Mouse (Mus musculus) cerebellum, adult (tissue): ENCODE measurements around the gene Zcchc17.

Source experiments
- ATAC-seq: cut with Nextera tagmentation; 2 replicates; pipeline ENCODE4 v1.9.2; 2017; ENCODE audit warnings: mild to moderate bottlenecking, moderate library complexity, mixed read lengths; ENCODE audit not compliant: insufficient number of reproducible peaks, low FRiP score, low TSS enrichment

Zcchc17 gene

GRCm38 (mm10) chr4:130292271-130292670, 67.5 kb downstream of the Zcchc17 start:
- ATAC-seq, result peak; percentile 40; the same call in 1 of the 2 replicates

GRCm38 (mm10) chr4:130289824-130290223, 69.9 kb downstream of the Zcchc17 start:
- no peak for ATAC-seq

- no peak for ATAC-seq
These were observed 73.2 kb downstream of the Zcchc17 start for GRCm38 (mm10) chr4:130286531-130286930.

- no peak for ATAC-seq
These were observed 75.9 kb downstream of the Zcchc17 start for GRCm38 (mm10) chr4:130283826-130284225.

GRCm38 (mm10) chr4:130282856-130283255, 76.9 kb downstream of the Zcchc17 start:
- ATAC-seq, result no peak

- no peak for ATAC-seq
These were observed 80.6 kb downstream of the Zcchc17 start, which contains the start of gene Serinc2 for GRCm38 (mm10) chr4:130279105-130279504. TSS of gene Serinc2 (minus strand) at chr4:130279205.

- ATAC-seq, result no peak
These were observed 83.1 kb downstream of the Zcchc17 start for GRCm38 (mm10) chr4:130276573-130277176.

- ATAC-seq, result no peak
These were observed 84.0 kb downstream of the Zcchc17 start for GRCm38 (mm10) chr4:130275823-130276105.

- ATAC-seq, result peak; percentile 18; the same call in 1 of the 2 replicates
These were observed 84.5 kb downstream of the Zcchc17 start for GRCm38 (mm10) chr4:130275016-130275822.

GRCm38 (mm10) chr4:130274346-130275015, 85.3 kb downstream of the Zcchc17 start:
- 0 out of 2 replicates have a peak, but pooled peaks have one; percentile 13 for ATAC-seq

- ATAC-seq, result peak; percentile 54; the same call in 1 of the 2 replicates
These were observed 85.9 kb downstream of the Zcchc17 start for GRCm38 (mm10) chr4:130273698-130274345.

- no peak for ATAC-seq
These were observed 89.0 kb downstream of the Zcchc17 start for GRCm38 (mm10) chr4:130270611-130271347.

GRCm38 (mm10) chr4:130270089-130270488, 89.7 kb downstream of the Zcchc17 start:
- no peak for ATAC-seq

GRCm38 (mm10) chr4:130268736-130269135, 91.0 kb downstream of the Zcchc17 start:
- ATAC-seq, result no peak

GRCm38 (mm10) chr4:130267069-130267468, 92.7 kb downstream of the Zcchc17 start:
- no peak for ATAC-seq

GRCm38 (mm10) chr4:130266601-130267000, 93.1 kb downstream of the Zcchc17 start:
- ATAC-seq, result no peak
